Mouse (Mus musculus) left cerebral cortex, adult 18-20 months (tissue): ENCODE data around the gene Zbtb20. TPM values are rescaled to one million over a fixed set of nuclear protein-coding genes. Genes with fewer than 3 reads are reported as not detected.
"Not testable (repeated sequence)": the region's sequence is repeated elsewhere in the genome, so short reads cannot be mapped to it uniquely, and the experiment has no call there.

Experiments
- DNase-seq, 2 experiments: peaks; one replicate each; pipeline ENCODE4 v3.0.0; 2021 to 2022; ENCODE audit warnings: low spot score in 2 of 2, mixed read lengths in 1 of 2
- total RNA-seq, 2 experiments: library from RNA; stranded (reverse); gene quantifications; 2 replicates each; pipeline ENCODE4 v1.2.3; 2021

Zbtb20 gene
- total RNA-seq, 2 experiments from 2014 or later: 44.7 to 44.8 TPM

DNA sequence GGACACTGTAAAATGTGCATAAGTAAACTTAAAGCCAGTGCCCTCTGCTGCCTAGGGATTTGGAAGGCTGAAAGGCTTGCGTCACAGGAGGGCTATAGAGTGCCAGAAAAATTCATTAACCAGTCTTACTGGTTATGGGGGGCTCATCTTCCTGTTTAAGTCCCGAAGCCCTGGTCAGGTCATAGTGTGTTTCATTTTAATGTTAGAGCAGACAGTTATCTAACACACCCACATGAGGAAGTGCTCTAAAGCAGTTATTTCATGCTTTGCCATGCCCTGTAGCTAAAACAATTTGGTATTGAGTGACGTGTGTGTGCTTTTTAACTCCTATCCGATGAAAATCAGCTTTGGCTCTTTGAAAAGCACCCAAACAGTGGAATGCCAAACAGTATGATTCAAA, 34.3 kb downstream of the Zbtb20 start:
- DNase-seq: no peak

DNA sequence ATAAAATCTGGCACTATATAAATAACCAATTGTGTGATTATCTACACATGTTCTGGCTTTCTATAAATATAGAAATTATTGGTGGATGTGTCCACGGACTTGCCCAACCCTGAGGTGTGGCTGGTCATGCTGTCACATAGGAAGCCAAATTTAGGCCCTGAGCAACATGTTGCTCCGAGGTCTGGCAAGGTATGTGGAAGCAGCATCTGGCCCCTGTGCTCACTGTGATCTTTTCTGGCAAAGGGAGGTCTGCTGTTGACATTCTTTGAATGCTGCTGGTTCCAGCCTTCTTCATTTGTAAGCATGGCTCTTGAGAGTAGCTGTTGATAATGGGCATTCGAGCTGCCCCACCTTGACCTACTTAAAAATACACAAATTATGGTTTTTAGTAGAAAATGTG, 35.0 kb downstream of the Zbtb20 start:
- no peak for DNase-seq

DNA sequence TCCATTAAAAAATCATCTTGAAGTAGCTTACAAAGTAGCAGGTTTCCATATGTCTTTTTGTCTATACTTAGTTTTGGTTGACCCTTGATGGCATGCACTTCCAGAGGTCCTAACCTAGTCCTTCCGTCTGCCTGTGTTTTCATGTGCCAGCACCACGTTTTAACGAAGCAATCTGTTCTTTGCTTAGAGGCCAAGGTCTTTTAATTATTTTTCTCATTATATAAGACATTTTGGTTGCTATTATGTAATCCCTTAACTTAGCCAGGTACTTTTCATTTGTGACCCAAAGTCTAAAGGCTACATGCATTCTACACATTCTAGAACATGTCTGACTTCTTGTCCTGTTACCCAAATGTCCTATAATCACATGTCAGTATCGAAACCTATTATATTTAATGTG, 35.6 kb downstream of the Zbtb20 start:
- DNase-seq: no peak

DNA sequence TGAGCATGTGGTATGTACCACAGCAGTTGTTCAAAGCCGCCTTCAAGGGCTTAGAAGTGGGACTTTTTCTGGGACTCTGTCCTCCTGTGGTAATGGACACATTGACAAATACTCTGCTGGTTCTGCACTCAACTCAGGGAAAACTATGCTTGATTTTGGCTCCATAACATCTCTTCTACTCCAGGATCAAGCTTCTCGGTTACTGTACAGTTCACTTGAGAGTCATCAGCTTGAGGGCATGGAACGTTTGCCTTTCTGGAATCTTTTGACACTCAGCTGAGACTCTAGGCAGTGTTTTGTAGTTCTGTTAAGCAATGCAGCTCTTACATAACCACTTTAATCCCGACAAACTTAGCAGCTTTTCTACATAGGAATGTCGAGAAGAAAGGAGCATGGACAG, 36.1 kb downstream of the Zbtb20 start:
- DNase-seq: no peak

DNA sequence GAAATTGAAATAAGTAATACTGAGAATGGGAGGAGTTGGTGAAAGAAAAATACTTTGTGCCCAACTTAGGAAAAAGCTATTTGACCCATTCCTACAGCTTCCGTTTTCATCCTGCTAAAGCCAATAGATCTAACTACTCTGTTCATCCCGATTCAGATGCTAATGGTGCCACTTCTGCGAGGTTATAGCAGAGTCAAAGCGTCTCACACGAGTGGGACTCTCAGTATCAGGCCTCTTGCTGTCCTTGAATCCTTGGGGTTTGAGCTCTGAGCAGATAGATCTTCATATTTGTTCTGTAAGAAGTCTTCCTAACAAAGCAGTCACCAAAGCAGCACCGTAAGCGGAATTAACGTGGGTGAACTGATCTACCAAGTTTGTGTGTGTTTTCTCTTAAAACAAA, 37.6 kb downstream of the Zbtb20 start:
- DNase-seq: no peak

DNA sequence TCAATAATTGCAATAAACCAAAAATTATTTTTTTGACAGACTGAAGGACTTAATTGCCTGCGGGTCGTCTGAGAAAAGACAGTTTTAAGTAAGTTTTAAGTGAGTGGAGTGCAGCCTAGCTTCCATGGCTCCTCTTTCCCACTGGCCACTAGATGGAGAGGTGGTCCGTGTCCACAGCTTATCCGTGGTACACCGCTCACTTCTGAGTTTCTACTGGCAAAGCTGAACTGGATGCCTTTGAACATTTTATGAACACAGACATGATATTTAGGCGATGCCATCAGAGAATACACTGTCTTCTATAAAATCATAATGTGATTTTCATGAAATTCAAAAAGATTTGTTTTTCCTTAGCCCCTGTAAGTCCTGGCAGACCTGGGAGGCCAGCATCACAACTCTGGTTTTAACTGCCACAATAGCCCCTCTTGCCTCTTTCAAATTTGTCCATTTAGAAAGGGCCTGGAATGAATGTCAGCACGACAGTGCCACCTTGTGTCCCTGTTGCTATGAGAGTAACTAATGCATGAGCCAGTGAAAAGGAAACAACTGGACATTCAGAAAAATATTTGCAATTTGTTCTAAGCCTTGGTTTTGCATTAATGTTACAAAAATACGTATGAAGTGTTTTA, 38.9 kb downstream of the Zbtb20 start:
- peak; percentile 60 to 67 for DNase-seq

DNA sequence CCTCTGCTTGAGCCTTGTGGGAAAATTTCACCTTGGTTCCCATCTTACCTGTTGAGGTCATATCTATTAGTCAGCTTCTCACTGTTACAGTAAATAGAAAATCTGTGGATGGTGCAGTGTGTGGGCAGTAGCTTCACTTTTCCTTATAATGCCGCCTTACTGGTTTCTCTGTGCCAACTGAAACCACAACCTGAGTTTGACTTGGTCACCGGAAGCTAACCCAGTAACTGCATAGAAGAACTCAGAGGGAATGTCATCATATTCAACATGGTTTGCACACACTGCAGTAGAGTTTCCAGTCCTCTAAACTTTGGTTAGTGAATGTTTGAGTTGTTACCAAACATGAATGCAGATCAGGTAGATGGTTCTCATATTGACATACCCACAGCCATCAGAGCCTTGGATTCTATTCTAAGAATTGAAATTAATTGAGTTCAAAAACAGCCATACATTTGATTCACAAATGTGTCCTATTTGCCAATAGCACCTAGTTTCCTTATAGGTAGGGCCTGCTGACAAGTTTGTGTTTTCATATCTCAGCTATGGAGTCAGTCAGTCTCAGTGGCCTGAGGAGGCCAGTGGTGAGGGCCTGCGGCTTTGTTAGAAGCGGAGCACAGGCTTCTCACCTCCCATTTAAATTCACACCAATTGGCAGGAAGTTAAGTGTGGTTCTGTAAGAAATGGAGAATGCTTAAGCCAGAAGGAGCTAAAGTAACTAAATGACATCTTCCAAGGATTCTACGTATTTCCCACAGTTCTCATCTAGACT, 44.5 kb downstream of the Zbtb20 start:
- no peak for DNase-seq

DNA sequence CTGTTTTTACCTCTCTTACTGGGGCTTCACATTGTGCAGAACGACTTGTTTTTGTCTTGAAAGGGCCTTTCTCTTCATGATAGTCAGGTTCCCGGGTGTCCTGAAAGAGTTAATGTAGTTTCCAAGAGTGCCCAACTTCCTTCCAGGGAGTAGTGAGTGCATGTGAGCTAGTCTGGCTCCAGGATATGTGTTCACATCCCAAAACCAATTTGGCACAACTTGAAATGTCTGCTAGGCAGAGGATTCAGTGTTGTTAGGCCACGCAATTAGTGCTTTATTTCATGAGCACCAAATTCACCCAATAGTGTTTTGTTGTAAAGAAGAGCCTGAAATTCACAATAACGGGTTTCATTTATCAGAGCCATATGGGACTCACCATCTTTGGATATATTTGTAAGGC, 45.8 kb downstream of the Zbtb20 start:
- DNase-seq: no peak

DNA sequence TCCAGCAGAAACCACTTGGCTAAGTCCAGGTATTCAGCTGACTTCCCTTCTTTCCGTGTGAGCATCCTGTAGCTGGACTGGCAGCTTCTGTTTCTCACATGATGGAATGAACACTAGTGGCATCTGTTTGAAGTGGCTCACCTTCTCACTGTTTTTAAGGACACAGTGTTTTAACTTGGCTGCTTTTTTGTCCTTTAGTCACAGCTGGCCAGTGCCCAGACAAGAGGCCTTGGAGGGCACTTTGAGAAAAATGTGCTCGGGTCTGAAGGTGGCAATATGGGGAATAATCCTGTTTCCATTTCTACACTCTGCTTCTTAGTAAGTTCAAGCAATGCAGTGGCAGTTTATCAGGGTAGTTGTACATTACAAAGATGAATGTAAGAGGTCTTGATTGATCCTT, 62.5 kb downstream of the Zbtb20 start:
- no peak for DNase-seq

DNA sequence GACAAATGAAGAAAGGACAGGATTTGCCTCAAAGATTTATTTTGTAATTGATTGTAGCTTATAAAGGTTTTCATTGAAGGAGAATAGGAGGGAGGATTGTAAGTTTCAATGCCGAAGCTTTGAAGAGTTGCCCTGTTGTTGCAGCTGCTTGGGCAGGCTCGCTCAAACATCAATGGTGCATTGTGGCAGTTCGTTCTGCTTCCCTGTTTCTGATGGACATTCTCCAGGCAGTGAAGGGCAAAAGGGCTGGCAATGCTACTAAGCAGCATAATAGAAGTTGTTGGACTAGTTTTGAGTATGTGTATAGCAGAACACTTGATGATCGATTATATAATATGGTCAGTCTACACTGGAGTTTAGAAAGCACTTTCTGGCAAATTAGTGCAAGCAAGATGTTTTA, 71.3 kb downstream of the Zbtb20 start:
- peak in 1 of 2 experiments; percentile 12 for DNase-seq

DNA sequence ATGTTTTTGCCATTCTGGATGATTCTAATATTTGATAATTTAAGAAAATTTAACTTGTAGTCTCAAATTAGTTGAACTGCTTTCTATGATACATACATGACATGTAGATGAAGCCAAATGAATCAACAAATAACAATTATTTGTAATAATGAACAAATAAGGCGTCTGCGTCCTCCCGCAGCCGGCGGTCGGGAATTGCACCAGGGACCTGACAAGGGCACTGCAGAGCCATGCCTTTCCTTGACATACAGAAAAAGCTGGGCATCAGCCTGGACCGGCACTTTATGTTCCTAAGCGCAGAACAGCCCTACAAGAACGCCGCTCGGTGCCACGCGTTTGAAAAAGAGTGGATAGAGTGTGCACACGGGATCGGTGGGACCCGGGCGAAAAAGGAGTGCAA, 79.7 kb downstream of the Zbtb20 start:
- DNase-seq: not testable (repeated sequence)

DNA sequence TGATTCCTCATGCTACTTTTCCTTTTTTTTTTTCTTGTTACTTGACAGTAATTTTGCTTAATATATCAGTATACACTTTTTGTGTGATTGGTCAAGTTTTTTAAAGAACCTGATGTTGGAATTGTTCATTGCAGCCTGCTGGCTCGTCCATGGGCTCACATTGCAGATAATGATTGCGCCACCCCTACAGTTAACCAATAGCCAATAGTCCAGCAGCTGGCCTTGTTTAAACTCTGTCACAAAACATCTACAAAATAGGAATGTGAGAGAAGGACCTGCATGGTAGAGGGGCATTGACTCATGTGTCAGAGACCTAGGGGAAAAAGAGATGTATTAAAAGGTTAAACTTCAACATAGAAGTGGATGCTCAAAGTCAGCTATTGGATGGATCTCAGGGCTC, 97.2 kb downstream of the Zbtb20 start:
- DNase-seq: no peak

DNA sequence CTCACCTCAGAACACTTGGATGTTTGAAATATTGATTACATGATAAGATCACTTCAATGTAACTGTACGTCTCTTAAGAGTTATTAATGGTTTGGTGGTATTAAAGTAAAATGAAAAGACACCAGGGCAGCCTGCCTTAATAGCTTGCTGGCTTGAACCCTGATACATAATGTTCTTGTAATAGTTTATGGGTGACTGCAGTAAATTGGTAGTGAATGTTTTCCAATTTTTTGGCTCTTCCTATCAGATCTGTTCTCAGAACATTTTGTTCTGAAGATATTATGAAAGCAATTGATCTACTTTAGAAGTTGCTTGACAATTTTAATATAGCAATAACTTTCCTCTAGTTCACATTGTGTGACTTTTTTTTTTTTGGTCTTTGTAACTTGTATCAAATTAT, 123.2 kb downstream of the Zbtb20 start:
- no peak for DNase-seq

DNA sequence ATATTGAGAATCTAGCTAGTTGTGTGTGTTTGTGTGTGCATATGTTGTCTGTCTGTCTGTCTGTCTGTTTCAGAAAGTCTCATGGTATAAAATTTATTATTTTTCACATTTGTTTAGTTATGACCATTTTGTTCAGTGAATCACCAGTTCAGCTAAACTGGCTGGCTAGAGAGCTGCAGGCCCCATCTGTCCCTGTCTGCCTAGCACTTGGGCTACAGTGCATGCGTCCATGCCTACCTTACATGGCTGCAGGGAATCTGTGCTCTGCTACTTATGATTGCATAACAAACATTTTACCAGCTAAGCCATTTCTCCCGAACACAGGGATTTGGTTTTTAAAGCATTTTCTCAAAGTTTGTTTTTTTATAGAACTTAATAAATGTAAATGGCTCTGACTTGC, 150.7 kb downstream of the Zbtb20 start:
- DNase-seq: no peak

DNA sequence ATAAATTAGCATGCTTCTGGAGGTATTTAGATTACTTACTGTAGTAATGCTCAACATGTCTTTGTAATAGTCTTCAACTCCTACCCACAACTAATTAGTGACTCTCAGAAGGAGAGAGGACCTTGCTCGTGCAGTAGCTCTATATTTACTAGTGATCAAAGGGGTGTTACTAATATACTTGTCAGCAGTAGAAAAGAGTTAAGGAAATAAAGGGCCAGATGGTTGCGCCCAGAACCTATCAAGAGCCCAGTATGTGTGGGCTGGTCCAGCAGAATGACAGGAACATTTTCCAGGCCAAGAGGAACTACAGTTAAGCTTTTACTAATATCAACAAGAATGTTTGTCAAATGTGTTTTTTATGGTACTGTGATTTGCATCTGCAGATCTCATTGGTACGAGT, 153.6 kb downstream of the Zbtb20 start:
- DNase-seq: no peak

DNA sequence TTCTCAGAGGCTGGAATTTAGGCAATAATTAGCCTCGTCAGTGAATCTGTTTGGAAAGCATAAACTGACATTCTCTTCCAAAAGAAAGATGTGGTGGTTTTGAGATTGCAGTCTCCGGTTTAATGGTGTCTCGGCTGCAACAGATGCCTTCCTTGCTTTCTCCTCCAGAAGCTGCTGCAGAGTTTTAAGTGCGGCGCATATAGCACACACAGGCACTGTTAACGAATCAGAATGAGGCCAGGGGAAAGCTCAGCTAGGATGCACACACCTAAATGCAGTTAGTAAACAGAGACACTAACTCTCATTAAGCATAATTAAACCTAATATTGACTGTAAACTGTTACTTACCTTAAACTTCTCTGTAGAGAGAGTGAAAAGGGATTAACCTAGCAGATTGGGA, 160.0 kb downstream of the Zbtb20 start:
- DNase-seq: no peak

DNA sequence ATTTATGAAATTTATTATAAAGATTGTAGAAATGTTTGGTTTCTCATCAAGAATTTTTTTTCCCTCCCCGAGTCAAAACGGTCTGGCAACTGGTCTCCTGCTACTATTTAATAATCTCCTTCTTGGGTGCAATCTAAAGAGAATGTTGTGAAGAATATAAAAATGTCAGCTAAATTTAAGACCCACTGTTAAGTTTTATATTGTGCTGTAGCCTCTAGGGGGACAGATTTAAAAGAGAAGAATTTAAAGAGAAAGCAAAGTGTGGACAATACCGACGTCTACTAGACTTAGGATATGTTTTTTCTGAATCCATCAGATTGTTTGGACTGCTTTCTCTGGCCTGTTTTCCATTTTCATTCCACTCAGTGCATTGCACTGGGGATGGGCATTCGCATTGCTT, 160.8 kb downstream of the Zbtb20 start:
- DNase-seq: no peak

DNA sequence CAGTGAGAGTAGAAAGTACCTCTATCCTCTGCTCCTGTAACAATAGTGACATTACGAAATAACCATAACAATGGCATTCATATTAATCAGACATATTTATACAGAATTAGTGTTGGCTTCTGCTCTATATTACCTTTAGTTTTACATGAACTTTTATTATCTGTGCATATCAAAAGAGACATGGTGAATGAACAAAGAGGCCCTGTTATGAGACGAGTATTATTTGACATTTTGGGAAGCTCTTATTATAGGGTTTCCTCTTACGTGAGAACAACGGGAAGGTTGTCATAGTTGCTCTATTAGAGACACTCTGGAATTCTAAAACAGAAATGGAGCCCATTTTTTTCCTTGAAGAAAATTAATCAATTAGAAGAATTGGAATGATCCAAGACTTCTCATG, 161.6 kb downstream of the Zbtb20 start:
- DNase-seq: no peak

DNA sequence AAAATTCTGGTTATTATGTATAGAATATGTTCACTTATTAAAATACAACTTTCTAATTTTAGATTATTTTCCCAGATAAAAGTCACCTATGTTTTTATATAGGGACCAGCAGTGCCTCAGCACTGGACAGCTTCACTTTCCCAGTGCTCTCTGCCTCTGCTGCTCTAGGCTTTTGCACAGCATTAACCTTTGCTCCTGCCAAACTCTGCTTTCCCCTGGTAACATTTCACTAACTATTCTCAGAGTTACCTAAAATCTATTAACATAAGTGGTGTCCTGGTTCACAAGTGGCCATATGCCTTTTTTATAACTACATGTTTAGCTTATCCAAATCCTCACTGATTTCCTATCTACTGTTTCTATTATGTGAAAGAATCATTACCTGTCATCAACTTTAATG, 169.9 kb downstream of the Zbtb20 start:
- DNase-seq: no peak

DNA sequence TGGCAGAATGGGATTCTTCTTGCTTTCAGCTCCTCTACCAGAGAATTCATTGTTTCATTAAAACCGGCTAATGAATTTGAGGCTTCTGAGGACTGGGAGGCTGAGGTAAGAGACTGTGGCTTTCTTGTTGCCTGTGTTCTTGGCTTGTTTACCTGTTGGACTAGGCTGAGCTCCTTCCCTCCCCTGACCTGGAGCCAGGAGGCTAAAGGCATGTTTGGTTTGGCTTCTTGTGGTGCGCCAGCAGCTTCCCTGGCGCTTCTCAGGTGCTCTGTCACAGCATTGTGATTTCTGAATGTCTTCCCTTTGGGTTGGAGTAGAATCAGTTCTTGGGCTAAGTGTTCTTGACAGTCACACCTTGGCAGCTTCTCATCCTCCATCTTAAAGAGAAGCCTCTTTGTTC, 171.0 kb downstream of the Zbtb20 start:
- DNase-seq: no peak

DNA sequence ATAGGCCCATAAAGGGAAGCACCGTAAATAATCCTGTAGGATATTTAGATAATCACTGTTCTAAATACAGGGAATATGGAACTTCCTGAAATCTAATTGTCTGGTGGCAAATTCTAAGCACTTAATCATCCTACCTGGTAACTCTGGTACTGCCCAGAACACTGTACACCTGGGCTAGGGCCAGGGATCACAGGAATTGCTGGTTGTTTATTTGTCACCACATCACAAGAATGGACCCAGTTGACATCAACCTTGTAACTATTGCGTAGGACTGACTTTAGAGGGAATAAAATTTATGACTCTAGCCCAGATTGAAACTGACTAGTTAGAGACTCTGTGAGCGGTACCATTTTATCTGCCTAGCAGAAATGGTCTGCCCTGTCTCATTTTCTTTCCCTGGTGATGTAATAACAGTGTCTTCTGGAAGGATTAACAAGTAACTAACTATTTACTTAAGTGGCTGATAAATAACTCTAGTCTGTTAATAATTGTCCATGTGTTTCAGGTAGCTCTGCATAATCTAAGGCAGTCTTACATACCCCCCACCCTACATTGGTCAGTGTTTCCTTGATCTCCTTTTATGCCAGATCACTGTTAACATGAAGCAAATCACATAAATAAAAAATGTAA, 194.1 kb downstream of the Zbtb20 start:
- DNase-seq: no peak

DNA sequence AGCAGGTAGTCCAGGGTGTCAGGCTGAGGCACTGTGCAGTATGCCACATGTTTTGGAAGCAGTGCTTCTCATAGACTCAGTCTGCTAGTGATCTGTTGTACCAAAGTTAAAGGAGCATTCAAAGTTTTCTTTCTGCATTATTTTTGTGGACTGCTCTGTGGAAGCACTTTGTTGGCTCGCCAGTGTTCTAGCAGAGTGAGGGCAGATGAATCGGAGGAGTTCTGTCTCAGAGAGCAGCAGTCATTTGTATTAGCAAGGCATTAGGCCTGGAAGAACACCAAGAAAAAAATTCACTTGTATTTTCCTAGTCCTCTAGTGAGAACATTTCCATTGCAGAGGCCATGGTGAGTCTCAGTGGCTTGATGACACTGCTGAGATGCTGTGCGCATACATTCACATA, 196.2 kb downstream of the Zbtb20 start:
- no peak for DNase-seq
